Mouse (Mus musculus): Measurements from ENCODE around the gene Hist1h2ad.
"Not testable (repeated sequence)": the region's sequence is repeated elsewhere in the genome, so short reads cannot be mapped to it uniquely, and the experiment has no call there.

Hist1h2ad gene

GRCm38 (mm10) chr13:23561883-23562659 is 12.1 kb upstream of the Hist1h2ad start, which contains the start of gene Hist1h3e:
TSS of gene Hist1h3e (minus strand) at chr13:23562369.
- in situ Hi-C loops (cut with MboI; ENCODE audit: low sequenced_read_pairs) = loop anchor here (25.0 kb wide), 1 partner anchor 1775 kb away; the partner anchor contains the start of genes Hist1h1b, Hist1h2an, Hist1h2bp and Hist1h3i

DNA sequence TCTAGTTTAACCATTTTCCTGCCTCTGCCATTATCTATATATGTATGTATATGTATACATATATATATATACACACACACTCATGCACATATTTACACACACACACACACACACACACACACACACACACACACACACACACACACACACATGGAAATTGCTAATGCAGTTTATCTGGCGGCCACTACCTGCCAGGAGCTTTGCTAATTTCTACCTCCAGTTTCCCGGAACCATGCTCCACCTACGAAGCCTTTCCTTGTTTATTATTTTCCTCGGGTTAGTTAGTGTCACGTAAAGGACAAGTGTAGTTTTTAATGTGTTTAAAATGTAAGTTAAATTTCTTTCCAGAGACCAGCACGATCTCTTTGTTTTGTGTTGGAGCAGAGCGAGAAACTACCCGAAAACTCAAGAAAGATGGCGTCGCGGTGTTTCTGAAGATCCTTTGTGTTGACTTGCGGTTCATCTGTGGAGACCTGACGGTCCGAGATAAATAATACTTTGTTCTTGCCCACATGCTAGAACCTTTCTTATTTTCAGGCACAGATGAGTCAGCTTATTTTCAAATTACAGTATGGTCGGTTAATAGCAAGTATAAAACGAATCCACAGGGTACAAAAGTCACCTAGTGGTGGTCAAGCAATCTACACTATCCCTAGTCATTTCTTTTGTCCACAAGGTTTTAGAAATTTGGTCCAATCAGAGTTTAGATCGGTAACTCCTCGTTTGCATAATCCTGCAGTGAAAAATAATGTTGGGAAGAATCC is 11.3 kb upstream of the Hist1h2ad start:
- in situ Hi-C loops (cut with MboI; ENCODE audit: low sequenced_read_pairs) = loop anchor here (25.0 kb wide), 1 partner anchor 1776 kb away; the partner anchor contains the start of genes Hist1h1b, Hist1h2an, Hist1h2bp and Hist1h3i

DNA sequence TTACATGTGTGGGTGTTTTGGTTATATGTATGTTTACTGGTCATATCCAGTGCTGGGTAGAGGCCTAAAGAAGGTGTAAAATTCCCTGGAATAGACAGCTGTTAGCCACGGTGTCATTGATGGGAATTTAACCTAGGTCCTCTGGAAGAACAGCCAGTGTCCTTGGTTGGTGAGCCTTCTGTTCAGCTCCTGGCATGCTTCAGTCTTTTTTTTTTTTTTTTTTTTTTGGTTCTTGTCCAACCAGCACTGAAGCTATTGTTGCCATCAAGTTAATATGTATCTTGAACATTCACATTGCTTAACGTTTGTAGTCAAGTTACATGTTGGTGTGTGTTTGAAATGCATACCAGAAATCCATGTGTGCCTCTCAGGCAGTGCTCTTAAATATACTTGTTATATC is 9.7 kb upstream of the Hist1h2ad start:
- in situ Hi-C loops (cut with MboI; ENCODE audit: low sequenced_read_pairs) = loop anchor here (25.0 kb wide), 1 partner anchor 1777 kb away; the partner anchor contains the start of genes Hist1h1b, Hist1h2an, Hist1h2bp and Hist1h3i

DNA sequence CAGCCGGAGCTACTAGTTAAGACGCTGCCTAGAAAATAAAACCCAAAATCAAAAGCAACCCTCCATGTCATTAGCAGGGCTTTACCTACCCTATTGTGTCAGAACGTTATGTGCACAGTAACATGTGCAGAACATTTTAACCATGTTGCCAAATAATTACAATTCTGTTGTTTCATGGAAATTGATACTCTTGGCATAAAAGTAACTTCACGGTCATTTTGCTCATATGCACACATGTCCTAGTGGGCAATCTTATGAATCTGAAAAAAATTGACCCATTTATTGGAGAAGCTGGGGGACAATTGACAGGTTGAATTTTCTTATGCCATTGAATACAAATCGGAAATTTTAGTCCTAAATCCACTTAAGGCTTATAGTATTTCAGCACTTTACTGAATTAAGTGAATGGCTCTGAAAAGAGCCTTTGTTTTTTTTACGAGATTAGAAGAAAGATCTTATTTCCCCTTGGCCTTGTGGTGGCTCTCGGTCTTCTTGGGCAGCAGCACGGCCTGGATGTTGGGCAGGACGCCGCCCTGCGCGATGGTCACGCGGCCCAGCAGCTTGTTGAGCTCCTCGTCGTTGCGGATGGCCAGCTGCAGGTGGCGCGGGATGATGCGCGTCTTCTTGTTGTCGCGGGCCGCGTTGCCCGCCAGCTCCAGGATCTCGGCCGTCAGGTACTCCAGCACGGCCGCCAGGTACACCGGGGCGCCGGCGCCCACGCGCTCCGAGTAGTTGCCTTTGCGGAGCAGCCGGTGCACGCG is 3.7 kb upstream of the Hist1h2ad start:
- in situ Hi-C loops (cut with MboI; ENCODE audit: low sequenced_read_pairs) = loop anchor here (25.0 kb wide), 1 partner anchor 1783 kb away; the partner anchor contains the start of genes Hist1h1b, Hist1h2an, Hist1h2bp and Hist1h3i

- in situ Hi-C loops (cut with MboI; ENCODE audit: low sequenced_read_pairs) = loop anchor here (25.0 kb wide), 1 partner anchor 1784 kb away; the partner anchor contains the start of genes Hist1h1b, Hist1h2an, Hist1h2bp and Hist1h3i
Measured at GRCm38 (mm10) chr13:23571022-23571503, 3.1 kb upstream of the Hist1h2ad start, which contains the start of the genes Hist1h2ae and Hist1h2bg. TSS of gene Hist1h2ae (minus strand) at chr13:23571220. TSS of gene Hist1h2bg (plus strand) at chr13:23571396.

GRCm38 (mm10) chr13:23571504-23572217 is 2.5 kb upstream of the Hist1h2ad start:
- in situ Hi-C loops (cut with MboI; ENCODE audit: low sequenced_read_pairs) = loop anchor here (25.0 kb wide), 1 partner anchor 1784 kb away; the partner anchor contains the start of genes Hist1h1b, Hist1h2an, Hist1h2bp and Hist1h3i

DNA sequence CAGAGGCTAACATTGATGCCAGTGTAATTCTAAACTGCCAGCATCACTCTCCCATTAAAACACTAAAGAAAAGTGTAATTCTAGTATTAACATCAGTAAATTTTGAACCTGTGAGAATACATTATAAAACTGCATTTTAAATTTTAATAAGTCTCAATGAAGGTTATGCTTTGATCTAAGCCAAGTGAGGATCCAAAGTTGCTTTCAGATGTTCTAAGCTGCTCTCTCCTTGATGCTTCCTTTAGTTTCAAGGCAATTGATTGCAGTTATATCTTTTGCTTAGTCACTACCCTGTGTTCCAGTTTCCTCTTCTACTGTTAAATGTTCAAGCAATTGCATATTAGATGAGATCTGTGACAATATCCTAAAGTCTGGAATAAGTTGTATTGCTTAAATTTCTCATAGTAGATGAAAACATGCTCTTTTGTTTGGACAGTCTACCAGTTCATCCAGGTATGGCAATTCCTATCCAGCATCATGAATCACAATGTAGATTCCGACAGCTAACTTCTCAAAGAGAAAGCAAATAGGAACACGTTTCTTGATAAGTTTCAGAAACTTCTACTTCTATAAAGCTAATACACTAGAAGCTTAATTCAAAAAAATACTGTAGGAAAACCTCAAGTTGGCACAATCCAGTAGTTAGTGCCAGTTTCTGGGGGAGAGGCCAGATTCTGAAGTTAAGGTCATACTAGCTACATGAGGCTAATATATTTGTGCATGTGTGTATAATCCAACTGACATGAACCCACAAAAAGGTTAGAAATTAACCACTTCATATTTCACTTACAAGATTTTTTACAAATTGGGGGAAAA is 1.8 kb upstream of the Hist1h2ad start:
- in situ Hi-C loops (cut with MboI; ENCODE audit: low sequenced_read_pairs) = loop anchor here (25.0 kb wide), 1 partner anchor 1785 kb away; the partner anchor contains the start of genes Hist1h1b, Hist1h2an, Hist1h2bp and Hist1h3i

- in situ Hi-C loops (cut with MboI; ENCODE audit: low sequenced_read_pairs) = loop anchor here (25.0 kb wide), 1 partner anchor 1786 kb away; the partner anchor contains the start of genes Hist1h1b, Hist1h2an, Hist1h2bp and Hist1h3i
Measured at GRCm38 (mm10) chr13:23573034-23573897, 915 bp upstream of the Hist1h2ad start.

DNA sequence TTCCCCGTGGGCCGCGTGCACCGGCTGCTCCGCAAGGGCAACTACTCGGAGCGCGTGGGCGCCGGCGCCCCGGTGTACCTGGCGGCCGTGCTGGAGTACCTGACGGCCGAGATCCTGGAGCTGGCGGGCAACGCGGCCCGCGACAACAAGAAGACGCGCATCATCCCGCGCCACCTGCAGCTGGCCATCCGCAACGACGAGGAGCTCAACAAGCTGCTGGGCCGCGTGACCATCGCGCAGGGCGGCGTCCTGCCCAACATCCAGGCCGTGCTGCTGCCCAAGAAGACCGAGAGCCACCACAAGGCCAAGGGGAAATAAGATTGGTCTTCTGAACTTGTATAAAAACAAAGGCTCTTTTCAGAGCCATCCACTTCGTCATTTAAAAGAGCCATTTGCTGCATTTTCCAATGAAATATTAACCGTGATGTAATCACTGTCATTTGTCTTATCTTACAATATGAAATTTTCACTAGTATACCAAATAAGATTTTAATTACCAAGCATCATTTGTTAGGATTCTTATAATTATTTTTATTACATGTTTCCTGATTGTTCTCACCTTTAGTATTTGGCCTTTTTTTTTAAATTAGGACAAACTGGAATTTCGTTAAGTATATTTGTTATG is 477 bp downstream of the Hist1h2ad start:
- in situ Hi-C loops (cut with MboI; ENCODE audit: low sequenced_read_pairs) = loop anchor here (25.0 kb wide), 1 partner anchor 1787 kb away; the partner anchor contains the start of genes Hist1h1b, Hist1h2an, Hist1h2bp and Hist1h3i

GRCm38 (mm10) chr13:23575271-23575851 is 1.2 kb downstream of the Hist1h2ad start, which contains the start of gene Hist1h3d:
TSS of gene Hist1h3d (plus strand) at chr13:23575763.
- in situ Hi-C loops (cut with MboI; ENCODE audit: low sequenced_read_pairs) = no loop called here

DNA sequence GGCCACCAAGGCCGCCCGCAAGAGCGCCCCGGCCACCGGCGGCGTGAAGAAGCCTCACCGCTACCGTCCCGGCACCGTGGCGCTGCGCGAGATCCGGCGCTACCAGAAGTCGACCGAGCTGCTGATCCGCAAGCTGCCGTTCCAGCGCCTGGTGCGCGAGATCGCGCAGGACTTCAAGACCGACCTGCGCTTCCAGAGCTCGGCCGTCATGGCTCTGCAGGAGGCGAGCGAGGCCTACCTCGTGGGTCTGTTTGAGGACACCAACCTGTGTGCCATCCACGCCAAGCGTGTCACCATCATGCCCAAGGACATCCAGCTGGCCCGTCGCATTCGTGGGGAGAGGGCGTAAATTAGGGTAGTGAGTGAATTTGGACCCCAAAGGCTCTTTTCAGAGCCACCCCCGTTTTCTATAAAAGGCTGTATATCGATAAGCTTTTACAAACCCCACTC is 1.7 kb downstream of the Hist1h2ad start:
- in situ Hi-C loops (cut with MboI; ENCODE audit: low sequenced_read_pairs) = not testable (repeated sequence)

DNA sequence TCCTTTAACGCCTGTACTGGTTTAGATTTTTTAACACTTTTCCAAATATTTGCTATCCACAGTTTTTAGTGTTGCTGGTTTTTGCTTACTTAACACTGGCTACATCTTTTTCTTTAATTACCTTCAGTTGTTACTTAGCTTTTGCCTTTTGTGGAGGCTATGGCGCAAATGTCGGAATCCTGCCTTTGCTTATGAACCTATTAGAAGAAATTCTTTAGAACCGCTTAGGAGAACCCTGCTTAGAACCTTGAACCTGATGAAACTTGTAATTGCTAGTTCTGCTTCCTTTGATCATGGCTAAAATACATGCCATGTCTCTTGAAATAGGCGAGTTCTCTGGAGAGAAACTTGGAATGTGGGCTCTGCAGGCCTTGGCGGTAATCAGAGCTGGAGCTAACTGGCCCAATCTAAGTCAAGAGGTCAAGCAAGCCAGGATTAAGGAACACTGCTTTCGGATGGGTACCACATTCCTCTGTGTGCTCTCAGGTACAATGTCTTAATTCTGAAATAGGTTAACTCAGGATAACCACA is 2.2 kb downstream of the Hist1h2ad start:
- in situ Hi-C loops (cut with MboI; ENCODE audit: low sequenced_read_pairs) = no loop called here

GRCm38 (mm10) chr13:23576906-23577639 is 2.9 kb downstream of the Hist1h2ad start:
- in situ Hi-C loops (cut with MboI; ENCODE audit: low sequenced_read_pairs) = no loop called here

GRCm38 (mm10) chr13:23577835-23578234 is 3.7 kb downstream of the Hist1h2ad start:
- in situ Hi-C loops (cut with MboI; ENCODE audit: low sequenced_read_pairs) = no loop called here

GRCm38 (mm10) chr13:23581408-23582218 is 7.4 kb downstream of the Hist1h2ad start, which contains the start of gene Hist1h4d:
TSS of gene Hist1h4d (plus strand) at chr13:23581598.
- in situ Hi-C loops (cut with MboI; ENCODE audit: low sequenced_read_pairs) = no loop called here

Data from CH12F3 (cell line).